Mouse (Mus musculus) ovary, postnatal 36 days (tissue): ENCODE measurements around the gene C1qbp.
A peak's percentile ranks its signal among the peaks of the same experiment; 100 is the strongest.

ENCODE experiments used
- DNase-seq: peaks from one replicate; pipeline ENCODE4 v3.0.0; 2022; ENCODE audit warnings: low spot score, mixed read lengths

Gene C1qbp

GRCm38 (mm10) chr11:70973947-70974346, 8.9 kb downstream of the C1qbp start:
- DNase-seq: no peak

- DNase-seq: no peak
These were observed 10.2 kb downstream of the C1qbp start for GRCm38 (mm10) chr11:70972586-70972985.

- DNase-seq: no peak
These were observed 12.0 kb downstream of the C1qbp start for GRCm38 (mm10) chr11:70970560-70971540.

GRCm38 (mm10) chr11:70969821-70970559, 12.8 kb downstream of the C1qbp start, which contains the start of the genes Nup88 and Rpain:
Nup88 (minus strand) TSS chr11:70969973.
Rpain (plus strand) TSS chr11:70970213.
- DNase-seq: peak; percentile 88

GRCm38 (mm10) chr11:70969271-70969794, 13.5 kb downstream of the C1qbp start:
- DNase-seq: no peak

- DNase-seq: no peak
These were observed 18.5 kb downstream of the C1qbp start for GRCm38 (mm10) chr11:70964222-70964907.

- DNase-seq: no peak
These were observed 21.9 kb downstream of the C1qbp start for GRCm38 (mm10) chr11:70960786-70961554.

- no peak for DNase-seq
These were observed 28.1 kb downstream of the C1qbp start for GRCm38 (mm10) chr11:70954711-70955110.

- DNase-seq: no peak
These were observed 37.6 kb downstream of the C1qbp start for GRCm38 (mm10) chr11:70944935-70945817.

GRCm38 (mm10) chr11:70943651-70944050, 39.2 kb downstream of the C1qbp start:
- DNase-seq: no peak

GRCm38 (mm10) chr11:70942596-70942995, 40.2 kb downstream of the C1qbp start:
- DNase-seq: no peak

- DNase-seq: no peak
These were observed 47.5 kb downstream of the C1qbp start for GRCm38 (mm10) chr11:70935316-70935715.

GRCm38 (mm10) chr11:70931461-70931860, 51.4 kb downstream of the C1qbp start:
- no peak for DNase-seq
